Mouse (Mus musculus): Measurements from ENCODE around the gene Insc. TPM values are rescaled to one million over a fixed set of nuclear protein-coding genes. Genes with fewer than 3 reads are reported as not detected.
A peak's percentile ranks its signal among the peaks of the same experiment; 100 is the strongest.

Gene Insc
- polyA plus RNA-seq, 1 experiment from 2014 or later, result 0.46 TPM

DNA sequence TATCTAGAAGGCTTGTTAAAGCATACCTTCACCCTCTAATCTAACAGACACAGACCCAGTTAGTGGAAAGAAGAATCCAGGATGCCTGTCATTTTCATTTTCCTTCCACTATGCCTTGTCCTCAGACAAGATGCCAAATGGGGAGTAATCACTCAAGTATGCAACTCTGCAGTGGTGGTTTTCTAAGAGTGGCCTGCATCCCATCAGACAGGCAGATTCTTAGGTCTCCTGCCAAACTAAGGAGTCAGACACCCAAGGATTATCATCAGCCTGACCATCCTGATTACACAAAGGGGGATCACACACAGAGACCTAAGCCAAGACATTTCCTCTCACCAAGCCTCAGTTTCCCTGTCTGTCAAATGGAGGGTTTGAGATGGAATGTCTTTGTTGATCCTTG, 5.3 kb upstream of the Insc start:
- no peak for ATAC-seq

DNA sequence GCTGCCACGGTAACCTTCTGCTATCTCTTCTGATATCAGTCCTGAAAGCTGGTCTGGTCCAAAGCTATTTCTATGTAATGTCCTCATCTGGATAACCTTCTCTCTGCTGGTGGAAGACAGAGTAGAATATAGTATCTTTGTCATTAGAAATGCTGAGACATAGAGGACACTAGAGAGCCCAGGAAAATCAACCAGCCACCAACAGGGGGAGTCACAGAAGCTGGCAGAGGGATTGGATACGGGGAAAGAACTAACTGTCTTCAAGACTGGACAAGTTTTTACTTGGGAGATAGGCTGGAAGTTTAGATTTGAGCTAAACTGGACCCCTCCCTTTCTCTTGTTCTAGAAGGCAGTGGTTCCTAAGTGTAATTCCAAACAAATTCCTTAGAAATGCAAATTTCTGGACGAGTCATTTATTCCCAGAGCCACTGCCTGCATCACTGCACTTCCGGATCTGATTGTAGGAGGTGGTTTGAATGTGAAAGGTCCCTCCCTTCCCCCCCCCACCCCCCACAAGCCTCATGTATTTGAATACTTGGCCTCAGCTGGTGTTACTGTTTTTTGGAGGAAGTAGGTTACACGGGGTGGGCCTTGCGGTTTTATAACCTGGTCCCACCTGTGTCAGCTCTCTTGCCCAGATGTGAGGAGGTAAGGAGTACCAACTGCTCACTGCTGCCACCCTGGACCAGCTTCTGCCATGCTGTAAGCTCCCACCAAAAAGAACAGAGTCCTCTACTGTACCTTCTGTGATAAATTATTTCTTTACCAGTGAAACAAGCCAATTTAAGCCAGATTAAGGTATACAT, 2.9 kb upstream of the Insc start:
- no peak overlapping the region for H3K4me2 ChIP-seq
- H3K4me3 ChIP-seq, result no peak overlapping the region
- H3K4me1 ChIP-seq, result peaks cover 5% of the 10 kb centered on the region
- H3K9ac ChIP-seq, result no peak overlapping the region
- no peak for ATAC-seq
- no peak overlapping the region for H3K27ac ChIP-seq
- no peaks in the 10 kb centered on the region for H3K36me3 ChIP-seq (ENCODE audit: poor library complexity, severe bottlenecking)
- H3K27me3 ChIP-seq, result peaks cover 10% of the 10 kb centered on the region
- no peaks in the 10 kb centered on the region for H3K9me3 ChIP-seq (replicated peaks)
- 45% methylated on average over 6 of the region's 6 CpGs for WGBS

More for the DNA sequence above, 5.3 kb upstream of the Insc start:
- H3K9me3 ChIP-seq (replicated peaks), result no peaks in the 10 kb centered on the region
- no peaks in the 10 kb centered on the region for H3K36me3 ChIP-seq (ENCODE audit: poor library complexity, severe bottlenecking)
- H3K4me1 ChIP-seq, result no peaks in the 10 kb centered on the region
- no peak overlapping the region for H3K9ac ChIP-seq
- no peak overlapping the region for H3K27ac ChIP-seq
- H3K27me3 ChIP-seq, result peaks cover 7% of the 10 kb centered on the region; the same call in 1 of the 2 replicates
- H3K4me3 ChIP-seq, result no peak overlapping the region
- no peak overlapping the region for H3K4me2 ChIP-seq

DNA sequence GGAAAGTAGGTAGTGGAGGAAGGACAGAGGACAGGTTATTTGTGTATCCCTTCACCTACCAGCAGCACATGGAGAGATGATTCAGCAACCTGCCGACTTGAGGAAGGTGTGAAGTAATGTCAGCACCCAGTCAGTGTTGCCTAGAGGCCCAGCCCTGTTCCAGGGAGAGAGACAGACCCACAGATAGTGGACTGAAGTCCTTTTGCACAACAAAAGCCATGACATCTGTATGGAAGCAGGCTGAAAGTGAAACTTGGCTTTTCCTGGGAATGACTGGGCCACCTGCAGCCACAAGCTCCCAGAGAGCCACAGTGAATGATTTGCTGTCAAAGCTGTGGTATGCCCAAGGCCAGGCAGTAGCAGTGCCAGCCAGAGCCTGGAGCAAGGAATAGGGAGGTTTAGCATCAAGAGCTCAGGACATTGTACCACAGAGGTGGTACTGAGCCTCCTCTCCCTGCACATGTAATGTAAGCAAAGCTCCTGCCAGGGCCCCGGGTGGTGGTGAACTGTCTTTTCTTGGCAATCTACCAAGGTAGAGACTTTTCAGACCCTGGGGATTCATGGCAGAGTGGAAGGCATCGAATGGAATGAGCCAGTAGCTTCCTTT, 1.2 kb downstream of the Insc start:
- Histone ChIP-seq H3K9me3 (replicated peaks) (no peaks in the 10 kb centered on the region), H3K4me2 (no peak overlapping the region)

DNA sequence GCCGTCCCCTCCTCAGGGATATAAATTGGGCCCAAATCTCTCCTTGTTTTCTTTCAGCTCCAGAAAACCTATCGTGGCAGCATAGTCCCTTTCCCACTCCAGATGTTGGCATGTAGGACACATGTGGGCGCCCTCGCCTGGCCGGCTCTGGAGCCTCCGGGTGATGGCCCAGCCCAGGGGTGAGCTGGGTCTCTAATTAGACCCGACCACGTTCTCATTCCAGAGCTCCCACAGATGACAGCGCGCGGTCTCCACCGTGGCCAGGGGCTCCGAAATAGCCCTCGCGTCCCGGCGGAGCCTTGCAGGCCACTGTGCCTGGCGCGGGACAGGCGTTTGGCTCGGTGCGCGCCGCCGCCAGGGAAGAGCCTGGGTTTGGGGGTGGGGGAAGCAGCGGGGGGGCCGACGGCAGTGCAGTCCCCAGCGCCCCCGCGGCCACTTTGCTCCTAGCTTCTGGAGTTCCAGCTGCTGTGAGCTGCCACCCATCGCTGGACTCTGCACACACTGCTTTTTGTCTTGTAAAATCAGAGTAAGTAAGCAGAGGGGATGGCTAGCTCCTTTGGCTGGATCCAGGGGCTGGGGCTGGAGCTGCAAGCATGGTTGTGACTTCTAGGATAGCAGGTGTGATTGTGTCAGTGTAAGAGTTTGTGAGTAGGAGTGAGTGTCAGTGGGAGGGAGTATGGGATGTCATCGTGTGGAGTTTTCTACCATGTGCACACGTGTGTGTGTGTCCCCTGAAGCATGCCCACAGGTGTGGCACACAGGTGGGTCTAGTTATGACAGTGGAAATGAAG, 2.2 kb downstream of the Insc start:
- peak overlapping the region; percentile 68 for H3K4me2 ChIP-seq
- peak overlapping the region; percentile 38 for H3K4me3 ChIP-seq
- peak overlapping the region; percentile 62 for H3K9ac ChIP-seq
- 5% methylated on average over 34 of the region's 34 CpGs for WGBS
- H3K36me3 ChIP-seq (ENCODE audit: poor library complexity, severe bottlenecking), result no peaks in the 10 kb centered on the region
- ATAC-seq, result peak; percentile 27; the same call in 1 of the 2 replicates
- peaks cover 9% of the 10 kb centered on the region for H3K4me1 ChIP-seq
- no peak overlapping the region for H3K27ac ChIP-seq
- H3K9me3 ChIP-seq (replicated peaks), result no peaks in the 10 kb centered on the region
- peaks cover 16% of the 10 kb centered on the region for H3K27me3 ChIP-seq

More for the DNA sequence above, 1.2 kb downstream of the Insc start:
- Histone ChIP-seq H3K36me3 (ENCODE audit: poor library complexity, severe bottlenecking) (no peaks in the 10 kb centered on the region), H3K4me1 (peaks cover 9% of the 10 kb centered on the region), H3K27ac (no peak overlapping the region), H3K9ac (no peak overlapping the region), H3K4me3 (no peak overlapping the region), H3K27me3 (peaks cover 16% of the 10 kb centered on the region)
- ATAC-seq, result no peak
- 55% methylated on average over 3 of the region's 3 CpGs for WGBS

DNA sequence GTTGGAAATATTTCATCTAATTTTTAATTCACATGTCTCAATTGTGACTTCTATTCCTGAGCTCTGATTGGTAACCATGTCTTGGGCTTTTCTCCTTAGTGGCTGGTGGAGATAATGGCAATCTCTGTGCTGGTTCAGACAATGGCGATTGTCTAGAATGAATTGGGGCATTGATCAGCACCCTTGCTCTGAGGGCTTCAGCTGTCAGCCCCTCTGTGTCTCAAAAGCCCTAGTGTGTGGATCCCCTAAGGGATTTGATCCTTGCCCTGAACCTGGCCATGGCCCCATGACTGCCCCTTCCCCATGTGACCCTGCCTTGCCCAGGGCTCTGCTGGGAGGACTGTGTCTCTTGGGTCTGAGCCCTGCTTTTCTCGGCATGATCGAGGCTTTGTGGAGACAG, 4.1 kb downstream of the Insc start:
- Histone ChIP-seq H3K4me1 (peaks cover 9% of the 10 kb centered on the region), H3K9ac (no peak overlapping the region), H3K36me3 (ENCODE audit: poor library complexity, severe bottlenecking) (no peaks in the 10 kb centered on the region), H3K27ac (no peak overlapping the region), H3K4me3 (no peak overlapping the region), H3K27me3 (peaks cover 16% of the 10 kb centered on the region), H3K4me2 (no peak overlapping the region), H3K9me3 (replicated peaks) (no peaks in the 10 kb centered on the region)
- WGBS, result 54% methylated on average over 3 of the region's 3 CpGs
- no peak for ATAC-seq

DNA sequence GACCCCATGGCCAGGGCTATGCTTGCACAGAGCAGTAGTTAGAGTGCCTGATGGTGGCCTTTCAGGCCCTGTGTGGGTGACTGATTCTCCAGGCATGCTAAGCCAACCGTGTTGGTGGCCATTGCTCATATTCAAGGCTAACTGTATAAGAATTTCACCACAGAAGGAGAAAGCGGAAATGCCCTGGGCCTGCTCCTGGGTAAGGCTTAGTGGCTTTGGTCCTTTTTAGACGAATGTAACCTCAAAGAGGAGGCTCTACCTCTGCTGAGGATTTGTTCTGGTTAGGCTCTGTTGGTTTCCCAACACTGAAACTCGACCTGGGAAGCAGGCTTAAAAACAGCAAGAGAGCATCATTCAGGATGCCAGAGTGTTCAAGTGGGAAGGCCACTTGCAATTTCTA, 4.7 kb downstream of the Insc start:
- ATAC-seq, result no peak
- Histone ChIP-seq H3K9me3 (replicated peaks) (no peaks in the 10 kb centered on the region), H3K4me3 (no peak overlapping the region), H3K9ac (no peak overlapping the region), H3K4me1 (peaks cover 10% of the 10 kb centered on the region), H3K36me3 (ENCODE audit: poor library complexity, severe bottlenecking) (no peaks in the 10 kb centered on the region), H3K27ac (no peak overlapping the region), H3K4me2 (no peak overlapping the region), H3K27me3 (peaks cover 16% of the 10 kb centered on the region)
- 63% methylated on average over 4 of the region's 4 CpGs for WGBS

DNA sequence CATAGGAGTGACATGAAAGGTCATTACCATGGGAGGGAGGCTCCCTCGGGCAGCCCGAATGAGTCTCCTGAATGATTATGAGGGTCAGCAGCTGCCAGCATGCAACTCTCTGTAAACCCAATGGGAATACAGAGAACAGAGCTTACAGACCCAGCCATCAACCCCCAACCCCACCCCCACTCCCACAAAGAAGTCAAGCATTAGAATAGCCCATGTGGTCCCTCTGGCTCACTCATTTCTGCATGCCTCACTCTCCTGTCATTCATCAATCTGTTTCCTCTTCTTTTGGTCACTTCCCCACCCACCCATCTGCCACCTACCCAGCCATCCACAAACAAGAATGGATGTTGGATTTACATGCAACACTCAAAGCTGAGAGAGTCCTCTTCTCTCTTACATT, 10.0 kb downstream of the Insc start:
- Histone ChIP-seq H3K4me1 (peaks cover 11% of the 10 kb centered on the region; the same call in 1 of the 2 replicates), H3K27me3 (no peaks in the 10 kb centered on the region), H3K4me3 (no peak overlapping the region), H3K36me3 (ENCODE audit: poor library complexity, severe bottlenecking) (no peaks in the 10 kb centered on the region), H3K27ac (no peak overlapping the region), H3K4me2 (no peak overlapping the region), H3K9me3 (replicated peaks) (no peaks in the 10 kb centered on the region), H3K9ac (no peak overlapping the region)
- no peak for ATAC-seq
- 80% methylated on average over 2 of the region's 2 CpGs for WGBS

DNA sequence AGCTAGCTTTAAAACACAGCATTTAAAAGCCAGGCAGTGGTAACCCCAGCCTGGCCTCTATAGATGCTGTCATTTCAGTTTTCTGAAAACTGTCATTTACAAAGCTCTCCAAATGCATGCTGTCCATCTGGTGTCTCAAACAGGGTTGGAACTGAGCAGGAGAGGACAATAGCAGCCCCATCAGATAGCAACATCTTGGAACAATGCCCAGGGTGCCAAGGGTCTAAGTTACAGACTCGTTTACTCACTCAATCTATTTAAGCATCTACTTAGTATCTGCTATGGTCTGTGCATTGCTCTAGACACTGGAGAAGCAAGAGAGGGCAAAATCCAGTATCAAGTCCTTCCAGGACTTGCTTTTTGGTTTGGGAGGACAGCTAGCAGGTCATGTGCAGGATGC, 10.7 kb downstream of the Insc start:
- 22% methylated on average over 1 of the region's 1 CpGs for WGBS
- no peaks in the 10 kb centered on the region for H3K27me3 ChIP-seq
- H3K9ac ChIP-seq, result no peak overlapping the region
- peaks cover 11% of the 10 kb centered on the region; the same call in 1 of the 2 replicates for H3K4me1 ChIP-seq
- H3K4me3 ChIP-seq, result no peak overlapping the region
- no peak for ATAC-seq
- no peaks in the 10 kb centered on the region for H3K9me3 ChIP-seq (replicated peaks)
- H3K27ac ChIP-seq, result no peak overlapping the region
- no peaks in the 10 kb centered on the region for H3K36me3 ChIP-seq (ENCODE audit: poor library complexity, severe bottlenecking)
- H3K4me2 ChIP-seq, result no peak overlapping the region

DNA sequence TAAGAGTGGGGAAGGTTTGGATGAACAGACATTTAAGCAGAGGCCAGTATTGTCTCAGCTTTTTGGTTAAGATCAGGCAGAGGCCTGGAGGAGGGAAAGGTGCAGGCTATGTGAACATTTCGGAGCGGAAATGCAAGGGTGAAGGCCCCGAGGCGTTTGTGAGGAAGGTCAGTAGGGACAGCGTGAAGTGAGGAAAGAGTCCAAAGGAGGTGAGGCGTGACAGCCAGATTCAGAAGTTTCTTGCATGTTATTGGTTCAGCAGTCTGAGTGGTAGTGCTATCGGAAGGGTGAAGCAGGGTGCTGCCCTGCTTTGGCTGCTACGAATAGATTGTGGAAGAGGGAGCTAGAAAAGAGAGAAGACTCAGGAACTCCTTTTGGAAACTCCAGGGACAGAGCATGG, 11.1 kb downstream of the Insc start:
- Histone ChIP-seq H3K27ac (no peak overlapping the region), H3K9me3 (replicated peaks) (no peaks in the 10 kb centered on the region), H3K4me2 (no peak overlapping the region), H3K27me3 (no peaks in the 10 kb centered on the region), H3K36me3 (ENCODE audit: poor library complexity, severe bottlenecking) (no peaks in the 10 kb centered on the region), H3K4me1 (peaks cover 11% of the 10 kb centered on the region; the same call in 1 of the 2 replicates), H3K4me3 (no peak overlapping the region), H3K9ac (no peak overlapping the region)
- ATAC-seq, result no peak
- WGBS, result 89% methylated on average over 8 of the region's 8 CpGs

DNA sequence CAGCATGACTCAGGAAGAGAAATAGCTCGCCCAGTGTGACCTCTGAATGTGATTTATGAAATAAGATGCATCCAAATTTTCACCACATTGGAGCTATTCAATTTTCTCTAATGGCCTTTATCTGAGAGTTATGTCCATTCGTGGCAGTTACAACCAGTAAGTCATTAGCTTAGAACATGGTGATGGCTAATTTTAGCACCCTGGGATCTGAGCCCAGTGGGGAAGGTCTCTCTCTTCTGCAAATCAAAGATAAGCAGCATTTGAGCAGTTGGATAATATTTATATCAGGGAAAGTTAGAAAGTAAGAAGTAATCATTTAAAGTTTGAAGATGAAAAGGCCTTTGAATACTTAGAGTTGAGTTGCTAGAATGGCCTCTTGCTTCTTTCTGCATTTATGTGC, 19.2 kb downstream of the Insc start:
- Histone ChIP-seq H3K36me3 (ENCODE audit: poor library complexity, severe bottlenecking) (no peaks in the 10 kb centered on the region), H3K9me3 (replicated peaks) (no peaks in the 10 kb centered on the region), H3K4me2 (no peak overlapping the region), H3K27me3 (no peaks in the 10 kb centered on the region), H3K9ac (no peak overlapping the region), H3K4me1 (no peaks in the 10 kb centered on the region), H3K27ac (no peak overlapping the region), H3K4me3 (no peak overlapping the region)
- 80% methylated on average over 2 of the region's 2 CpGs for WGBS
- no peak for ATAC-seq

DNA sequence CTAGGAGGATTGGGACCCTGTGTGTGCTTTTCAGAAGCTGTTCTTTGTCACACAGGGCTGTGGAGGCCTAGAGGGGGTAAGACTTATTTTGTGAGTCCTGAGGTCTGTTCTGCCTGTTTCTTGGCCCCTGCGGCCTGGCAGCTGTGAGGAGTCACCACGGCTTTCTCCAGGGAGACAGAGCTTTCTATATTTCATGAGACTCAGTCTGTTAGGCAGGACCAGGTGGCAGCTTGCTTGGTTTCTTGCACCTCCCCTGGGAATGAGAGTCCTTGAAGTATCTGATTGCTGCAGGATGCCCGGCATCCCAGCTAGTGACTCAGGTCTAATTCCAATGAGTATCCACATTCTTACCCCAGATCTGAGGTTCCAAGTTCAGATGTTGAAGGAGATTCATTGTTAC, 21.8 kb downstream of the Insc start:
- no peaks in the 10 kb centered on the region for H3K36me3 ChIP-seq (ENCODE audit: poor library complexity, severe bottlenecking)
- H3K4me1 ChIP-seq, result no peaks in the 10 kb centered on the region
- ATAC-seq, result no peak
- H3K4me3 ChIP-seq, result no peak overlapping the region
- no peaks in the 10 kb centered on the region for H3K27me3 ChIP-seq
- no peaks in the 10 kb centered on the region for H3K9me3 ChIP-seq (replicated peaks)
- no peak overlapping the region for H3K4me2 ChIP-seq
- H3K27ac ChIP-seq, result no peak overlapping the region
- WGBS, result 80% methylated on average over 3 of the region's 3 CpGs
- no peak overlapping the region for H3K9ac ChIP-seq

DNA sequence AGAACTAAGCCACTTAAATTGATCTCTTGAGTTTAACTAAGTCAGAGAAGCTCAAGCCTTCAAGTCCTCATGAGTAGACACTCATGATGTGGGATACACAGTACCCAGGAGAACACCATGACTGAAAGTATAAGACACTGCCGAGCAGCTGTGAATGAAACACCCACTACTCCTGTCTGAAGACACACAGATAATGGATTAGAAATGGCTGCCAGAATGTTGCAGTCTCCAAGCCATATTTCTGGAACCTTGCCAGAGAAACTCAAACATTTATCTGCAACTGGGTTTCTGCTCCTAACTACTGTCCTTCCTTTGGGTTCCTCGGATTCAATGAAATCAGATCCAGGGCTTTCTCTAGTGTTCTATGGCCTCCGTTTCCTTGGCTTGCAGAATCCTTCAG, 23.0 kb downstream of the Insc start:
- ATAC-seq, result no peak
- Histone ChIP-seq H3K4me2 (no peak overlapping the region), H3K4me1 (no peaks in the 10 kb centered on the region), H3K27me3 (no peaks in the 10 kb centered on the region), H3K9ac (no peak overlapping the region), H3K36me3 (ENCODE audit: poor library complexity, severe bottlenecking) (no peaks in the 10 kb centered on the region), H3K4me3 (no peak overlapping the region), H3K9me3 (replicated peaks) (no peaks in the 10 kb centered on the region), H3K27ac (no peak overlapping the region)
- 93% methylated on average over 3 of the region's 3 CpGs for WGBS
